Mouse (Mus musculus) left cerebral cortex, adult 11 months (tissue): ENCODE measurements around the gene Fam129a.
"Not testable (repeated sequence)": the region's sequence is repeated elsewhere in the genome, so short reads cannot be mapped to it uniquely, and the experiment has no call there.

Experiments used
- DNase-seq: peaks from one replicate; pipeline ENCODE4 v3.0.0; 2022; ENCODE audit warnings: low spot score

Gene Fam129a

GRCm38 (mm10) chr1:151737146-151737545 is 166.2 kb downstream of the Fam129a start:
- no peak for DNase-seq

GRCm38 (mm10) chr1:151741199-151741621 is 170.2 kb downstream of the Fam129a start:
- no peak for DNase-seq

- not testable (repeated sequence) for DNase-seq
Measured at GRCm38 (mm10) chr1:151749894-151750293, 178.9 kb downstream of the Fam129a start.

- no peak for DNase-seq
Measured at GRCm38 (mm10) chr1:151752946-151753345, 182.0 kb downstream of the Fam129a start.

- DNase-seq: no peak
Measured at GRCm38 (mm10) chr1:151753374-151753929, 182.5 kb downstream of the Fam129a start.

GRCm38 (mm10) chr1:151754028-151754489 is 183.1 kb downstream of the Fam129a start:
- no peak for DNase-seq

- peak; percentile 99 for DNase-seq
Measured at GRCm38 (mm10) chr1:151754881-151755659, 184.1 kb downstream of the Fam129a start, which contains the start of gene Edem3. Gene Edem3, plus strand, starts transcription at chr1:151755371.

GRCm38 (mm10) chr1:151755660-151756424 is 184.9 kb downstream of the Fam129a start:
- no peak for DNase-seq

GRCm38 (mm10) chr1:151756425-151756728 is 185.4 kb downstream of the Fam129a start:
- DNase-seq: no peak

GRCm38 (mm10) chr1:151758301-151758700 is 187.3 kb downstream of the Fam129a start:
- no peak for DNase-seq

- DNase-seq: no peak
Measured at GRCm38 (mm10) chr1:151758991-151759390, 188.0 kb downstream of the Fam129a start.

GRCm38 (mm10) chr1:151764236-151764635 is 193.2 kb downstream of the Fam129a start:
- DNase-seq: no peak

- DNase-seq: no peak
Measured at GRCm38 (mm10) chr1:151766166-151766565, 195.2 kb downstream of the Fam129a start.

- DNase-seq: no peak
Measured at GRCm38 (mm10) chr1:151766976-151767654, 196.1 kb downstream of the Fam129a start.

- no peak for DNase-seq
Measured at GRCm38 (mm10) chr1:151769200-151769913, 198.4 kb downstream of the Fam129a start.
